Mouse (Mus musculus) right cerebral cortex, postnatal 36 days (tissue): ENCODE results near the gene Clic3.
A peak's percentile ranks its signal among the peaks of the same experiment; 100 is the strongest.

Experiments used
- DNase-seq, 2 experiments: peaks; one replicate each; pipeline ENCODE4 v3.0.0; 2022; ENCODE audit warnings: low spot score in 2 of 2, mixed read lengths in 1 of 2

Gene Clic3

DNA sequence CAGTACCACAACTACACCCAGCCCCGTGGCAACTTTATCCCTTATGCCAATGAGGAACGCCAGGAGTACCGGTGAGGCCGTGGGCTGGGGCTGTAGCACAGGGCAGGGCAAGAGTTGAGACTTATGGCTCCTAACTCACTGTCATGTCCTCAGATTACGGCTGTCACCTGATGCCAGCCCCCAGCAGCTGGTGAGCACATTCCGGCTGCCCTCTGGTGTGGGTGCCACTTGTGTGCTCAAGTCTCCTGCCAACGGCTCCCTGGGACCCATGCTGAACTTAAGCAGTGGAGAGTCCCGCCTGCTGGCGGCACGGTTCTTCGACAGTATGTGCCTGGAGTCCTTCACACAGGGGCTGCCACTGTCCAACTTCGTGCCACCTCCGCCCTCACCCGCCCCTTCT, 14.0 kb upstream of the Clic3 start:
- DNase-seq, result no peak

DNA sequence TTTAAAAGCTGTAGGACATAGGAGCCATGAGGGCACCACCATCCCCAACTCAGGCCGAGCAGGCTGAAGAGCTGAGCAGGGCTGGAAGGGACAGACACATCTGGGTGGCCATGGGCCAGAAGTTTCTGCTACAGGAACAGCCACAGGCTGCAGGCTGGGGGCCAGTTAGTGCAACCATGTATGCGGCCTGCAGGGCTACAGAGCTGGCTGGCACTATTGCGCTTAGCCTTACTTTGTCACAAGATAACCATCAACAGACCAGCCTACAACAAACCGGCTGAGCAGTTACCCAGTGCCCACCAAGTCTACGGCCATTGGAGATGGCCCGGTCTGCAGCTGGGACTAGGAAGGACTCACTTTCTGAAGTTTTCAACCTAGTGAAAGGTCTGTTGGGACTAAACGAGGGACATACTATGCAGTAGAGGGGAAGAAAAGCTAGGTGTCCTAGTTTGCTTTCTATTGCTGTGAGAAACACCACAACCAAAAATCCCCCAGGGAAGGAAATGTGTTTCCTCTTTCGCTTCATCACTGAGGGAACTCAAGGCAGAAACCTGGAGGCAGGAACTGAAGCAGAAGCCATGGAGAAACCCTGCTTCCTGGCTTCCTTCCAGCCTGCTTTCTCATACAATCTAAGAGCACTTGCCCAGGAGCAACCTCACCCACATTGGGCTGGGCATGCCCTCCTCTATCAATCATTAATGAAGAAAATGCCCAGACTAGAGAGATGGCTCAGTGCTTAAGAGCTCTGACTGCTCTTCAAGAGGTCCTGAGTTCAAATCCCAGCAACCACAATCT, 5.6 kb upstream of the Clic3 start:
- no peak for DNase-seq

DNA sequence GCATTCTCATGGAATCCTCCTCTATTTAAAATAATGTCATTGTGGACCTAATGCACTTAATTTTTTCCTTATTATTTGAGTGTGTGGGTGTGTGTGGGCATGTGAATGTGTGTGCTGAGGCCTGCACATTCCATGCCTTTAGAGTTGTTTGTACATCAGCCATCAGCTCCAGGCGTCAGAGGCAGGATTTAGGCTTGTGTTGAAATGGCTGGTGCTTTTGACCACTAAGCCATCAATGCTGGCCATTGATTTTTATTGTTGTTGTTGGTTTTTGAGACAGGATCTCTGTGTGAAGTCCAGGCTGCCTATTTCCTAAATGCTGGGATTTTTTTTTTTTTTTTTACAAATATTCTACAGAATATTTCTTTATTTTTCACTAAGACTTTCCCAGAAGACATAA, 3.7 kb upstream of the Clic3 start:
- DNase-seq, result no peak

DNA sequence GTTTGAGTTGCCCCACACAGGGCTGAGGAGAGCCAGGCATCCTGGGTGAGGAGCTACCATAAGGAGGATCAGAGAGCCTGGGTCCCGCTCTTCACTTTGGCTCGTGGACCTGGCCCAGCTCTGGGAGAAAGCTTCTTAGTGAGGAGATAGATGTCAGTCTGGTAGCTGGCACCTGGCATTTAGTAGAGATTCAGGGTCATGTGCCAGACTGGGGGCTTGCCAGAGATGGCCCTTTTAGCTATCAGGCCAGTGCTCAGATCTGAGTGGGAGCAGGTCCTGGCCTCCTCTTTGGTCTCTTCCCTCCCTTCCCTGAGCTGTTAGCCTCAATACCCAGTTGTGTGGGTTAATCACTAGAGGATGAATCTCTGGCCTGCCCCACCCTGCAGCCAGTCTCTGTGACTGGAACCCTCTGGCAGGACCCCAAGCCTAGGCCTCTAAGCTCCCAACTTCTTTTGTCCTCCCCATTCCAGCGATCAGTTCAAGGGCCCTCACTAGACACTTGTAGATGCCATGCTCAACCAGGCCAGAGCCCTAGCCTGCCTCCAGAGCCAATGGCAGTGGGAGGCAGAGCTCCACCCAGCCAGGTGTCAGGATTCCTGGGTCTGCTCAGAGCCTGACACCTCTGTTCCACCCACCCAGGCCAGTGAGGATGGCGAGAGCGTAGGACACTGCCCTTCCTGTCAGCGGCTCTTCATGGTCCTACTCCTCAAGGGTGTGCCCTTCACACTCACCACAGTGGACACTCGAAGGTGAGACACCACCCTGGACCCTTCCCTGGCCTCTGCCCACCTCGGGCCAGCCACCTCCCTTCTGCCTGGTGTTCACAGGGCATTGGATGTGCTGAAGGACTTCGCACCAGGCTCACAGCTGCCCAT, 621 bp downstream of the Clic3 start:
- DNase-seq, result no peak

DNA sequence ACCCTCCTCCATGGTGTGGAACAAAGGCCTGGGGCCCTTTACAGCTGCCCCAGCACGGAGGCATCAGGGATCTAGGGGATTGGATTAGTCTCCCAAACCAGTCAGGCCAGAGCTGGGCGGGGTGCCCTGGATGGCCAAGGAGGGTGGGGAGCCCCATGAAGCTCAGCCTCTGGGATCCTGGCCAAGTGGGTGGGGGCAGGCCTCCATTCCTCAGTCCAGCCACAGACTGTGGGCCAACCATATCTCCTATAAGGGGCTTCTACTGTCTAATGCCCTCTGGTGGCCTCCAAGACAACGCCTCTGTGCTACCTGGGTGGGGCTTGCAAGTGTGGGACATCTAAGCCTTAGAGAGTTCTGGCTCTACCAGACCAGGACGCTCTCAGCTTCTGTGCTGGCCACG, 2.3 kb downstream of the Clic3 start:
- DNase-seq, result no peak

GRCm38 (mm10) chr2:25460135-25460534, 3.5 kb downstream of the Clic3 start:
- no peak for DNase-seq

- DNase-seq, result peak; percentile 94 to 95
These were observed 4.1 kb downstream of the Clic3 start, which contains the start of gene Paxx for GRCm38 (mm10) chr2:25460551-25461309. TSS of gene Paxx (minus strand) at chr2:25461094.

GRCm38 (mm10) chr2:25461407-25461806, 4.8 kb downstream of the Clic3 start:
- no peak for DNase-seq

DNA sequence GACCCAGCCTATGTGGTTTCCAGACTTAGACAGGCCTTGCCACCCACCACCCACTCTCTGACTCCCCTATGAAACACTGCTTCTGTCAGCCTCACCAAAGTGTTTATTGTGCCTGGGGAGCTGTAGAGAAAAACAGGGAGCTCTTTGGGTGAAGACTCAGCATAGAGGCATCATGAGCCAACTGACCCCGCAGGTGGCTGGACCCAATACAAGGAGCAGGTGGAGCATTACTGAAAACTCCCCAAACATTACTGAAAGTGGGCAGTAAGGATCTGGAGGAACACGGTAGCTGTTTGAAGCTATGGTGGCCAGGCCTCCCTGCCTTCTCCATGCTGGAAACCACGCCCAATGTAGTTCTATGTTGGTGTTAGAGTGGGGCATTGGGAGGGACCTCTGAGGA, 7.0 kb downstream of the Clic3 start:
- DNase-seq, result no peak

DNA sequence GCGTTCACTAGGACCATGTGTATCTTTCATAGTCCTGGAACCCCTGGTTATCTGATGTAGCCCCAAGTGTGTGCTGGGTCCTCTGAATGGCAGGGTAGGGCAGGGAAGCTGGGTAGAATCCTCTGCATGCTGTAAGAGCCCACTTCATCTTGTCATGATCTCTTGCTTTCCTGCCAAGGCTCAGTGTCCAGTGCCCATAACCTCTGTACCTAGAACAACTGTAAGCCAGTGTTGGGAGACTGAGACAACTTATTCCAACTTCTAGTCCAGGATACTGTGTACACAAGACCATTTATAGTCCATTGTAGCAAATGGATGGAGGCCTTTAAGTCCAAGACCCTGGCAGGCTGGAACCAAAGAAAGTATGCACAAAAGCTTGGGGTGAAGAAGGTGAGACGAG, 8.6 kb downstream of the Clic3 start:
- no peak for DNase-seq

DNA sequence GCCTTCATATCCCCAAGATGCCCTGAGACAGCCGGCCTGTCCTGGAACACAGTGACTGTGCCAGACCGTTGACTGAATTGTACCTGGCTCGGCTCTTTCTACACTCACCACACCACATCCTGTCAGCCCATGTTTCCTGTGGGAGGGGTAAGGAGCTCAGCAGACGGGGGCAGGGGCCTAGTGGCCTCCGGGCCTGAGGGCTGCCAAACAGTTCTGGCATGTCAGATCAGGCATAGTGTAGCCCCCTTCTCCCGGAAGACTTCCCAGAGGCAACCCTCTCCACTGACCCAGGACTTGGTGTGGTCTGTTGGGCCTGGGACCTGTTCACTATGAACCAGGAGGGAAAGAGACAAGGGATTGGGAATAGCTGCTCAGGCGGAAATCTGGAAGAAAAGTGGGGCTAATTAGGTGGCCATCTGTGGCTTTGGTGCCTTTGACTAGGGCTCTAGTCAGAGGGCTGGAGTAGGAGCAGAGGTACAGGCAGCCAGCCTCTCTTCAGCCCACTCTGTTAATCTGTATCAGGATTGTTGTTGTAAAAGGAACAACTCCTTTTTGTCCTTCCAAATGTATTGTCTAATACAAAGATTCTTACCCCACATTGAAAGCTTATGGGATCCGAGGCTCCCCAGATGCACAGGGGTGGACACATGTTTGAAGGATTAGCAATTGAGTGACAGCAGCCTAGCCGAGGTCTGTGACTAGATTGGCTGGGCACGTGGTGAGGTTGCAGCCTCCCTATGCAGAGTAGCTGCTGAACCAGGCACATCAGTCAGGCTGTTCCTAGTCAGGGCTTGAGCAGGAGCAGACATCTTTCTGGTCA, 9.4 kb downstream of the Clic3 start:
- DNase-seq, result no peak

DNA sequence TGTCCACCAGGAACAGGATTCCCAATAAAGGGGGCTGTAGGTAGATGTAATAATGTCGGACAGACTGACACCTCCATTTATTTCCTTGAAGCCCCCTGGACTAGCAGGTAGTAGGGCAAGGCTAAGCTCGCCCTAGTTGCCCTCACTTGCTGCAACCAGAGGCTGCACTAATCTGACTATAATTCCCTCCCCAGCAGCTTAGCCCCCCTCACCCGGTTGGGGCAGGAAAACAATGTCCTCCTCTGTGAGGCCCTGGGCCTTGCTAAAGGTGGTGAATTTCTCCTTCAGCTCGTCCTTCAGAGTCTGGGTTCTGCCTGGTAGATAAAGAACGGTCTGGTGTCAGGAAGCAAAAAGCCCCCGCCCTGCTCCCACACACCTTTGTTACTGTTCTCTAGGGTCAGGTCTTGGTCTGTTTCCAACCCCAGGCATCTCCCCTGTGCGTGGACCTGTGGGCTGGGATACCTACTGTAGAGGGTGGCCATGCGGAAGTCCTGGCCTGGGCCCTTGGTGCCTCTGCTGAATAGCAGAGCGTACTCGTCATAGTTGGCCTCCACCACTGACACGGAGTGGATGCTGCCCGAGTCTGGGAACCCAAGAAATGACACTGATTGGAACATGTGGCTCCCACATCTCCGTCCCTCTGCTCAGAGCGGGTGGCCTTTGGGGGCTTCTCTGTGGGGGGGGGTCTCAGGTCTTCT, 11.1 kb downstream of the Clic3 start:
- DNase-seq, result no peak

DNA sequence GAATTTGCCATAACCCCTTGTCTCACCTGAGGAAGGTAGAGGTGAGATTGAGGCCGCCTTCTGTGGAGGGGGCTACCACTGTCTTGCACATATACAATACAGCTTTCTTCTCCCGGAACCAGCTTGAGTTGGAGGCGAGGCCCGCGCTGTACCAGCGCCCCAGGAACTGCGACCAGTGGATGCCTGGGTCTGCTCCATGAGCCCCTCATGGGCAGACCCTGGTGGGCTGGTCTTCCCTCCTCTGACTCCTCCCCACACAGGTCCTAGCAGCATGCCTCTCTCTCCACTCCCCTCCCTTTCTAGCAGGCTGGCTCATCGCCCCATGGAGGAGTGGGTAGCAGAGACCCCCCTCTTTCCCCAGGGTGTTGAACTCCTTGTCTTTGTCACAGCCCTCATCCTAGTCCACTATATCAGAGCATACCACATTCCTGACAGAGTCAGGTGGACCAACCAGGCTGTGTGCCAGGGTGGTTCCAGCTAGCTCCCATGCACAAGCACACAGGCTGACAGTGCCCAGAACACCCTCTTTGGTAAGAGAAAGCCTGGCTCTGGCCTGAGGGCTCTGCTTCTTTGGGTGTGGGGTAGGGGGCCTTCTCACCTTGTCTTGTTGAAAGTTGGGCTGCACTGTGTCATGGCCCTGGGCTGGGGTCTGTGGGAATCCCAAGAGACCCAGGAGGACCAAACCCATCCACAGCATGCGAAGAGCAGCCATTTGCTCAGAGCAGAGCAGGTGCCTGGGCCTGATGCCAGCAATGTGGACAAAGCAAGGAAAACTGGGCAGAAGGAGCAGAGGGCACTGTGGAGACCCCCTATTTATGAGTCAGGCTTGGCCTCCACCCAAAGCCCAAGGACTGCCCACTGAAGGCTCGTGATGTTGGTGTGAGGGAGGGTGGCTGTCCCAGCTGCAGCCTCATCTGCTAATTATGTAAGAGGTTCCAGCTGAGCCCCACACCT, 12.6 kb downstream of the Clic3 start:
- DNase-seq, result peak in 1 of 2 experiments; percentile 48

- no peak for DNase-seq
These were observed 13.3 kb downstream of the Clic3 start, which contains the start of gene Ptgds for GRCm38 (mm10) chr2:25469969-25470368. TSS of gene Ptgds (minus strand) at chr2:25470046.

DNA sequence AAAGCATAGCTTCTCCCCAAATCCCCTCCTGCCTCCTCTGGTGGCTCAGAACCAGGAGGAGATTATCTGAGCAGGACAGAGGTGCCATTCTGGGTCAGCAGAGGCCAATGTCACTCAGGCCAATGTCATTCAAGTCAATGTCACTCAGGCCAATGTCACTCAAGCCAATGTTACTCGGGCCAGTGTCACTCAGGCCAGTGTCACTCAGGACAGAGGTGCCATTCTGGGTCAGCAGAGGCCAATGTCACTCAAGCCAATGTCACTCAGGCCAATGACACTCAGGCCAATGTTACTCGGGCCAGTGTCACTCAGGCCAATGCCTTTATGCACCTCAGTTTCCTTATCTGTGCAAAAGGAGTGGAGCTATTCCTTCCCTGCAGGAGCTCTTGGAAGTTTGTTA, 15.9 kb downstream of the Clic3 start:
- no peak for DNase-seq

DNA sequence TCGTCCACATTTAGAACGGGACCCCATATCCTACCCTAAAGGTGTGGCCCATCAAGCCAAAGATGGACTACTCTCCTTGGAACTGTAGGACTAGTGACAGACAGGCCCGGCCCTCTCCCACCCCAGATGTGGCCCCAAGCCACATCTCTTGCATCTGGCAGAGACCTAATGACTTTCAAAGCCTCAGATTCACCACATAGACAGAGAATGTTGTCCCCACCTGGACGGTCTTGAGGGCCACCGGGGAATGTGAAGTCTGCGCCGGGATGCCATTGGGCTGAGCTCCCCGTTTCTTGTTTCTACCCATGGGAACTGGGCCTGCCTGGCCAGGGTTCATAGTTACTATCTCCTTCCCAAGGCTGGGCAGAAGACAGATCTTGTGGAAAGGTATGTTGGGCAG, 20.9 kb downstream of the Clic3 start:
- DNase-seq, result no peak

DNA sequence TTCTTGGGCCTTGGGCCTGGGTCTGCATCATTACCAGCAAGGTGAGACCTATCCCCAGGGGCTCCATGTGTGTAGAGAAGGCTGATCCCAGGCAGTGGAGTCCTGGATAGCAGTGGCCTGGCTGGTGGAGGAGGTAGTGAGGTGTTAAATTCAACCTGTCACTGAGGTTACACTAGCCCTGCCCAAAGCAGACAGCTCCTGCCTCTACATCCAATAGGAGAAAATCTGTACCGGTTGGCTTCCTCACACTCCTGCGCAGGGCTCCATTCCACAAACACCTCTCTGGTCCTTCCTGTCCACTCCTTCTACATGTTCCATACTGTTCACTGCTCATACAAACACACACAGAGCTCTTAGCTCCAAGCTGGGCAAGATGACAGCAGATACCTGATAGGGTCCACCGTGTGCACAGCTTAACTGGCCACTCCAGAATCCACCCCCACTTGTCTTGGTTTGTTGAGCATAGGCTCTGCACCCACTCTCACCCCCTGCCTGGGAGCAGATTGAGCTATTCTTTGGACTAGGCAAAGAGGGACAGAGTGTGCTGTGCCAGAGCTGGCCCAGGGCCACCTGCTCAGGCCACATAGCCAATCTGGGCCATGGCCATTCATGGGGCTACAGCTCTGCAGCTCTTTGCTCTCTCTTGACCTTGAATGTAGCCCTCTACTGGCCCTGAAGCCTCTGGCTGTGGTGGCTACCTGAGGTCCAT, 21.5 kb downstream of the Clic3 start:
- peak; percentile 66 for DNase-seq

GRCm38 (mm10) chr2:25479551-25480311, 23.1 kb downstream of the Clic3 start:
- DNase-seq, result no peak
